Mouse (Mus musculus): Measurements from ENCODE around the gene Cacng2.

The Cacng2 gene

GRCm38 (mm10) chr15:77956404-77956901 is 163.4 kb downstream of the Cacng2 start, which contains the start of gene Foxred2:
Foxred2 (minus strand) TSS chr15:77956722.
- in situ Hi-C loops (cut with MboI, MseI) = loop anchor here (25.0 kb wide), 2 partner anchors 981 to 1731 kb away; partner anchors contain the start of genes Gtpbp1 (in 1 of the 2), Josd1 (in 1 of the 2), Lgals1 (in 1 of the 2) and Nol12 (in 1 of the 2)

- in situ Hi-C loops (cut with MboI, MseI) = loop anchor here (25.0 kb wide), 2 partner anchors 982 to 1732 kb away; partner anchors contain the start of genes Gtpbp1 (in 1 of the 2), Josd1 (in 1 of the 2), Lgals1 (in 1 of the 2) and Nol12 (in 1 of the 2)
These were observed 164.1 kb downstream of the Cacng2 start for GRCm38 (mm10) chr15:77955440-77956403.

GRCm38 (mm10) chr15:77954362-77954761 is 165.5 kb downstream of the Cacng2 start:
- in situ Hi-C loops (cut with MboI, MseI) = loop anchor here (25.0 kb wide), 2 partner anchors 983 to 1733 kb away; partner anchors contain the start of genes Gtpbp1 (in 1 of the 2), Josd1 (in 1 of the 2), Lgals1 (in 1 of the 2) and Nol12 (in 1 of the 2)

GRCm38 (mm10) chr15:77952921-77953320 is 166.9 kb downstream of the Cacng2 start:
- in situ Hi-C loops (cut with MboI, MseI) = loop anchor here (25.0 kb wide), 2 partner anchors 984 to 1734 kb away; partner anchors contain the start of genes Gtpbp1 (in 1 of the 2), Josd1 (in 1 of the 2), Lgals1 (in 1 of the 2) and Nol12 (in 1 of the 2)

GRCm38 (mm10) chr15:77949061-77949460 is 170.8 kb downstream of the Cacng2 start:
- in situ Hi-C loops (cut with MboI, MseI) = no loop called here

- in situ Hi-C loops (cut with MboI, MseI) = no loop called here
These were observed 174.1 kb downstream of the Cacng2 start for GRCm38 (mm10) chr15:77945711-77946110.

Data from T-helper 17 cell (primary cell).